Mouse (Mus musculus) forebrain, embryonic 11.5 days (tissue): Measurements from ENCODE around the gene Sv2a. TPM values are rescaled to one million over a fixed set of nuclear protein-coding genes. Genes with fewer than 3 reads are reported as not detected.
"Not testable (repeated sequence)": the region's sequence is repeated elsewhere in the genome, so short reads cannot be mapped to it uniquely, and the experiment has no call there.

Experiments
- ATAC-seq: fragments of 200-750 bp; cut with Nextera tagmentation; replicated peaks from 2 replicates; pipeline ENCODE4 v1.8.0; 2017; ENCODE audit warnings: moderate TSS enrichment; ENCODE audit not compliant: low FRiP score
- DNase-seq: peaks from one replicate; pipeline ENCODE4 v3.0.0-alpha.2; 2017; ENCODE audit warnings: low spot score
- H3K27ac ChIP-seq: fragments of 300-500 bp; sonication (generic); 2 replicates; pipeline ENCODE4 v1.5.1; 2014; ENCODE audit warnings: low read depth, low read length
- H3K27me3 ChIP-seq: fragments of 300-500 bp; sonication (generic); 2 replicates; pipeline ENCODE4 v1.6.1; 2014; ENCODE audit warnings: mild to moderate bottlenecking, low read length, mixed read lengths; ENCODE audit not compliant: control insufficient read depth, insufficient read depth
- H3K36me3 ChIP-seq: fragments of 300-500 bp; sonication (generic); 2 replicates; pipeline ENCODE4 v1.6.1; 2014; ENCODE audit warnings: mild to moderate bottlenecking, low read length, moderate library complexity, mixed read lengths; ENCODE audit not compliant: control insufficient read depth, insufficient read depth
- H3K4me1 ChIP-seq: fragments of 300-500 bp; sonication (generic); replicated peaks from 2 replicates; pipeline ENCODE4 v1.6.1; 2014; ENCODE audit warnings: low read length, mixed read lengths; ENCODE audit not compliant: control insufficient read depth, insufficient read depth
- H3K4me2 ChIP-seq: fragments of 300-500 bp; sonication (generic); 2 replicates; pipeline ENCODE4 v1.6.1; 2014; ENCODE audit warnings: low read depth, mild to moderate bottlenecking, low read length, moderate library complexity, mixed read lengths; ENCODE audit not compliant: severe bottlenecking
- H3K4me3 ChIP-seq: fragments of 300-500 bp; sonication (generic); 2 replicates; pipeline ENCODE4 v1.5.1; 2014; ENCODE audit warnings: low read depth, low read length
- H3K9ac ChIP-seq: fragments of 300-500 bp; sonication (generic); 2 replicates; pipeline ENCODE4 v1.6.1; 2014; ENCODE audit warnings: low read length
- H3K9me3 ChIP-seq: fragments of 300-500 bp; sonication (generic); 2 replicates; pipeline ENCODE4 v1.6.1; 2016; ENCODE audit warnings: low read length, mixed read lengths; ENCODE audit not compliant: control insufficient read depth
- WGBS: fragments of 180-500 bp; shearing (Covaris S2); extraction: QIAGEN DNeasy Blood & Tissue Kit; methylation state at CpG from one replicate; pipeline ENCODE4 v1.1.7; 2014; 5-methylcytosine and 5-hydroxymethylcytosine counted together
- polyA plus RNA-seq: library from polyadenylated mRNA; unstranded; fragments of >200 nt; fragmentation: Nextera tagmentation; extraction: Ambion mirVana; gene quantifications from 2 replicates; pipeline ENCODE4 v1.2.1, GENCODE M21; 2014

Sv2a gene
- polyA plus RNA-seq, 1 experiment from 2014 or later, result 9.0 TPM

- WGBS, result 83% methylated on average over 10 of the region's 10 CpGs
- Histone ChIP-seq H3K27ac (peak overlapping the region; percentile 97; the same call in 1 of the 2 replicates), H3K9ac (peak overlapping the region; percentile 96), H3K27me3 (no peaks in the 10 kb centered on the region), H3K4me3 (peak overlapping the region; percentile 74), H3K9me3 (no peaks in the 10 kb centered on the region), H3K36me3 (no peaks in the 10 kb centered on the region; the same call in 1 of the 2 replicates), H3K4me1 (peaks cover 9% of the 10 kb centered on the region), H3K4me2 (peak overlapping the region; percentile 87)
- no peak for DNase-seq
- no peak for ATAC-seq
These were observed 9.9 kb upstream of the Sv2a start for GRCm38 (mm10) chr3:96170976-96171545.

- Histone ChIP-seq H3K36me3 (peaks cover 2% of the 10 kb centered on the region; the same call in 1 of the 2 replicates), H3K27ac (peak overlapping the region; percentile 97), H3K4me1 (peaks cover 9% of the 10 kb centered on the region), H3K9ac (peak overlapping the region; percentile 96), H3K4me2 (peak overlapping the region; percentile 87), H3K27me3 (no peaks in the 10 kb centered on the region), H3K9me3 (no peaks in the 10 kb centered on the region), H3K4me3 (peak overlapping the region; percentile 74)
- no peak for DNase-seq
- 23% methylated on average over 18 of the region's 18 CpGs for WGBS
- no peak; the same call in 1 of the 2 replicates for ATAC-seq
These were observed 9.3 kb upstream of the Sv2a start for GRCm38 (mm10) chr3:96171583-96172196.

- Histone ChIP-seq H3K4me2 (peak within 1 kb of the TSS; percentile 87), H3K9me3 (no peaks in the 10 kb centered on the region), H3K4me3 (peak within 1 kb of the TSS; percentile 74), H3K9ac (peak within 1 kb of the TSS; percentile 96), H3K4me1 (peaks cover 9% of the 10 kb centered on the region), H3K27ac (peak within 1 kb of the TSS; percentile 97), H3K36me3 (peaks cover 3% of the 10 kb centered on the region; the same call in 1 of the 2 replicates), H3K27me3 (no peaks in the 10 kb centered on the region)
- DNase-seq, result peak; percentile 97
- ATAC-seq, result peak; percentile 93
- WGBS, result 1% methylated on average over 56 of the region's 58 CpGs
These were observed 8.5 kb upstream of the Sv2a start, which contains the start of gene Sf3b4 for GRCm38 (mm10) chr3:96172197-96173178. TSS of gene Sf3b4 (plus strand) at chr3:96172332.

- peak overlapping the region; percentile 74 for H3K4me3 ChIP-seq
- H3K9me3 ChIP-seq, result no peaks in the 10 kb centered on the region
- H3K36me3 ChIP-seq, result peaks cover 5% of the 10 kb centered on the region; the same call in 1 of the 2 replicates
- no peaks in the 10 kb centered on the region for H3K27me3 ChIP-seq
- H3K27ac ChIP-seq, result no peak overlapping the region
- peaks cover 9% of the 10 kb centered on the region for H3K4me1 ChIP-seq
- peak overlapping the region; percentile 48 for H3K4me2 ChIP-seq
- no peak for DNase-seq
- no peak for ATAC-seq
- peak overlapping the region; percentile 96 for H3K9ac ChIP-seq
- 38% methylated on average over 7 of the region's 7 CpGs for WGBS
These were observed 7.8 kb upstream of the Sv2a start for GRCm38 (mm10) chr3:96173185-96173584.

- H3K4me2 ChIP-seq, ATAC-seq, H3K4me1 ChIP-seq, H3K27me3 ChIP-seq, H3K9ac ChIP-seq, H3K9me3 ChIP-seq, H3K4me3 ChIP-seq, H3K36me3 ChIP-seq, H3K27ac ChIP-seq, DNase-seq: not testable (repeated sequence)
- WGBS, result 91% methylated on average over 4 of the region's 4 CpGs
These were observed 6.9 kb upstream of the Sv2a start for GRCm38 (mm10) chr3:96174042-96174441.

- no peaks in the 10 kb centered on the region for H3K27me3 ChIP-seq
- no peak overlapping the region for H3K4me2 ChIP-seq
- no peak for DNase-seq
- no peak for ATAC-seq
- H3K9me3 ChIP-seq, result no peaks in the 10 kb centered on the region
- no peak overlapping the region for H3K27ac ChIP-seq
- H3K4me1 ChIP-seq, result peaks cover 9% of the 10 kb centered on the region
- H3K36me3 ChIP-seq, result peaks cover 5% of the 10 kb centered on the region; the same call in 1 of the 2 replicates
- H3K9ac ChIP-seq, result no peak overlapping the region
- 94% methylated on average over 6 of the region's 6 CpGs for whole genome bisulfite sequencing
- H3K4me3 ChIP-seq, result no peak overlapping the region
These were observed 5.7 kb upstream of the Sv2a start for GRCm38 (mm10) chr3:96175251-96175650.

GRCm38 (mm10) chr3:96178427-96178826 is 2.5 kb upstream of the Sv2a start:
- peaks cover 13% of the 10 kb centered on the region for H3K4me1 ChIP-seq
- H3K36me3 ChIP-seq, result peaks cover 5% of the 10 kb centered on the region; the same call in 1 of the 2 replicates
- no peak overlapping the region for H3K4me3 ChIP-seq
- no peak overlapping the region for H3K4me2 ChIP-seq
- no peaks in the 10 kb centered on the region for H3K9me3 ChIP-seq
- ATAC-seq (no peak), DNase-seq (no peak)
- 94% methylated on average over 4 of the region's 4 CpGs for WGBS
- H3K9ac ChIP-seq, result no peak overlapping the region
- no peak overlapping the region for H3K27ac ChIP-seq
- no peaks in the 10 kb centered on the region for H3K27me3 ChIP-seq

- Histone ChIP-seq H3K9ac (no peak overlapping the region), H3K4me1 (peaks cover 13% of the 10 kb centered on the region), H3K9me3 (no peaks in the 10 kb centered on the region), H3K27me3 (no peaks in the 10 kb centered on the region), H3K4me3 (no peak overlapping the region), H3K27ac (no peak overlapping the region), H3K4me2 (no peak overlapping the region), H3K36me3 (peaks cover 5% of the 10 kb centered on the region; the same call in 1 of the 2 replicates)
- ATAC-seq, result no peak
- WGBS, result 77% methylated on average over 2 of the region's 2 CpGs
- DNase-seq, result no peak
These were observed 2.0 kb upstream of the Sv2a start for GRCm38 (mm10) chr3:96178902-96179301.
